Mouse (Mus musculus) cortical plate, adult 2 months (tissue): ENCODE measurements around the gene Cuedc1. TPM values are rescaled to one million over a fixed set of nuclear protein-coding genes. Genes with fewer than 3 reads are reported as not detected.
"Not testable (repeated sequence)": the region's sequence is repeated elsewhere in the genome, so short reads cannot be mapped to it uniquely, and the experiment has no call there.

ENCODE experiments used
- H3K27ac ChIP-seq: fragments of 200-500 bp; 2 replicates; pipeline ENCODE4 v1.5.1; 2012; ENCODE audit warnings: low read length, control low read depth, inconsistent platforms; ENCODE audit not compliant: insufficient read depth
- H3K4me1 ChIP-seq: fragments of 200-500 bp; 2 replicates; pipeline ENCODE4 v1.6.1; 2011; ENCODE audit warnings: low read length; ENCODE audit not compliant: control insufficient read depth, insufficient read depth
- H3K4me3 ChIP-seq: fragments of 200-500 bp; 2 replicates; pipeline ENCODE4 v1.5.1; 2011; ENCODE audit warnings: mild to moderate bottlenecking, low read length, control low read depth; ENCODE audit not compliant: insufficient read depth
- CTCF ChIP-seq: fragments of 200-500 bp; IDR thresholded peaks from 2 replicates; pipeline ENCODE4 v1.5.1; 2011; ENCODE audit warnings: mild to moderate bottlenecking, control low read depth, low read length; ENCODE audit not compliant: insufficient read depth; ENCODE audit errors: extremely low read depth
- POLR2A ChIP-seq: fragments of 200-500 bp; IDR thresholded peaks from 2 replicates; pipeline ENCODE4 v1.6.1; 2011; ENCODE audit warnings: mild to moderate bottlenecking, low read length, control low read depth; ENCODE audit not compliant: insufficient read depth; ENCODE audit errors: extremely low read depth
- polyA plus RNA-seq: library from polyadenylated mRNA; depleted of rRNA; stranded (reverse); fragments of >200 nt; gene quantifications from 2 replicates; pipeline ENCODE4 v1.2.3, GENCODE M21; 2012

The Cuedc1 gene
- polyA plus RNA-seq, 1 experiment, result 22.3 TPM

- H3K27ac ChIP-seq, result no peak overlapping the region
- TF ChIP-seq CTCF (no peak), POLR2A (no peak)
Measured at GRCm38 (mm10) chr11:88193098-88193823, 95.4 kb downstream of the Cuedc1 start.

DNA sequence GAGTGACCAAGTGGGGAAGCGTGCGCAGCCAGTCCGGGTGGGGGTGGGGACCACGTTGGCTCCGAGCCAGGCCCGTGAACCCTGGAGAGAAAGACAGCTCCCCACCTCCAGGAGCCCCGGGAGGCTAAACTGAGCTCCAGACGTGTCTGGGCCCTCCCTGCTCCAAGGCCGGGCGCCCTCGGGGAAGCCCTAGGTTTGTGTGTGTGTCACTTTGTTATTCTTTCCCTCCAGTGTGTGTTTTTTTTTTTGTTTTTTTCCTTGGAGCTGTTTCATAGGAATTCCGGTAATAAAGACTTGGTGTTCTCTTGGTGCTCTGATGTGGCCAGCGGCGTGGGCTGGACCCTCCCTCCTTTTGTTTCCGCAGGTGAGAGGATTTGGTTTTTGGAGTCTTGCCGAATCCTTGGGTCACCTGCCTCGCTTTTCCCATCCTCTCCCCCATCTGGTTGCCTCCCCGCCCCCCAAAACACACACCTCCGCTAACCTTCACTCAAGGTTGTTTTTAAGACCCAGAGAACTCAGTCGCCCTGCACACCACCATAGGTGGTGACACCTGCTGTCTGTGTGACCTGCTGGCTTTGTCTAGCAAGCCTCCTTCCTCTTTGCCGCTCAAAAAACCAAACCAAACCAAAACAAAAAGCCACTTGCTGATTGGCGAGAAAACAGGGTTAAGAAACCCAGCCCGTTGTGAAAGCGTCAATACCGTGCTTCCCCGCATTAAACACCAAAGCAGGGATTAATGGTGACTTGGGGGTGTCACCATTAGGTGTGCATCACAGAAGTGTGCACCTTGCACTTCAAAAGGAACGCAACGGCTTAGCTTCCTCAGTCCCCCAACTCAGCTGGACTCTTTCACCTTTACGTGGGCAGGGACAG, 96.2 kb downstream of the Cuedc1 start:
- no peak overlapping the region for H3K27ac ChIP-seq
- no peak for TF ChIP-seq CTCF
- no peak for TF ChIP-seq POLR2A
- no peak overlapping the region for H3K4me3 ChIP-seq
- no peaks in the 10 kb centered on the region for H3K4me1 ChIP-seq

More at GRCm38 (mm10) chr11:88193098-88193823, 95.4 kb downstream of the Cuedc1 start:
- no peak overlapping the region for H3K4me3 ChIP-seq
- H3K4me1 ChIP-seq, result no peaks in the 10 kb centered on the region

- H3K4me3 ChIP-seq, H3K27ac ChIP-seq, H3K4me1 ChIP-seq: not testable (repeated sequence)
Measured at GRCm38 (mm10) chr11:88195699-88196098, 97.8 kb downstream of the Cuedc1 start.

DNA sequence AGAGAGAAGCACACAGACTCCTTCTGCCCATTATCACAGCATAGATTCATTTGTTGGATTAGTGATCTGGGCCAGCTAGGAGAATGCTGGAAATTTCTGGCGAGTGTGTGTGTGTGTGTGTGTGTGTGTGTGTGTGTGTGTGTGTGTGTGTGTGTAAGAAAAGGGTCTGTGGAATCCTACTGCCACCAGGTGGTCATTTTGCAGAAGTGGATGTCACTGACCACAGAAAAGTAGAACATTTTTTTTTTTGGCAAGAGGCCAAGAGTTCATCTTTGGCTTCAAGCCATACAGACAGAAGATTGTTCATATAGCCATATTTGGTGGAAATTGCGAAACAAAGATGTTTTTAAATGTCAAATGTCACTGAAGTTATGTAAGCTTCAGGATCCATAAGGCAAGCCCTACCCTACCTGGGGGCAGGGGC, 99.3 kb downstream of the Cuedc1 start:
- Histone ChIP-seq H3K4me1 (no peaks in the 10 kb centered on the region), H3K4me3 (no peak overlapping the region), H3K27ac (no peak overlapping the region)
- TF ChIP-seq CTCF (peak; percentile 57), POLR2A (no peak)

- no peak overlapping the region for H3K4me3 ChIP-seq
- TF ChIP-seq CTCF, result no peak
- TF ChIP-seq POLR2A, result no peak
- peaks cover under 1% of the 10 kb centered on the region; the same call in 1 of the 2 replicates for H3K4me1 ChIP-seq
- H3K27ac ChIP-seq, result no peak overlapping the region
Measured at GRCm38 (mm10) chr11:88198223-88198622, 100.4 kb downstream of the Cuedc1 start.

DNA sequence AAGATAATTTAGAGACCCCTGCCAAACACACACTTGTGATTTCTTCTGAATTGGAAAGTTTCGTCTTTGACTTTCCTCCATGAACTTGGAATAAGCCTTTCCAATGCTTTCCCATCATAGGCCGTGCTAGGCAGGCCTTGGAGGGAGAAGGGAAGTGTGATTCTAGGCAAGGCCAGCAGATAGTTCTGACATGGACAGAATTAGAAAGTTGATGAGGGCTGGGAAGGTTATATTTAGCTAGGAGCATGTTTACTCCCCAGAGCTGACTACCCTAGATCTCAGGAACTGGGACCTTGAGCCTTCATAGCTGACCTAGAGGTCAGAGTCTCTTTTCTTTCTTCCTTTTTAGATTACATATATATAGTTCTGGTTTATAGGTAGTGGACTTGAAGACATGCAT, 103.3 kb downstream of the Cuedc1 start:
- peaks cover 4% of the 10 kb centered on the region; the same call in 1 of the 2 replicates for H3K4me1 ChIP-seq
- no peak overlapping the region for H3K4me3 ChIP-seq
- TF ChIP-seq CTCF, result no peak
- H3K27ac ChIP-seq, result no peak overlapping the region

GRCm38 (mm10) chr11:88202077-88202476, 104.2 kb downstream of the Cuedc1 start:
- no peak for TF ChIP-seq POLR2A
- TF ChIP-seq CTCF, result no peak
- H3K27ac ChIP-seq, result no peak overlapping the region
- H3K4me1 ChIP-seq, result peaks cover 4% of the 10 kb centered on the region; the same call in 1 of the 2 replicates
- H3K4me3 ChIP-seq, result no peak overlapping the region

- TF ChIP-seq POLR2A (peak; percentile 78), CTCF (peak; percentile 24; the same call in 1 of the 2 replicates)
- Histone ChIP-seq H3K27ac (peak within 1 kb of the TSS; percentile 55), H3K4me3 (peak within 1 kb of the TSS; percentile 70), H3K4me1 (peaks cover 4% of the 10 kb centered on the region; the same call in 1 of the 2 replicates)
Measured at GRCm38 (mm10) chr11:88203712-88204532, 106.1 kb downstream of the Cuedc1 start, which contains the start of gene Mrps23. Gene Mrps23, plus strand, starts transcription at chr11:88204388.

DNA sequence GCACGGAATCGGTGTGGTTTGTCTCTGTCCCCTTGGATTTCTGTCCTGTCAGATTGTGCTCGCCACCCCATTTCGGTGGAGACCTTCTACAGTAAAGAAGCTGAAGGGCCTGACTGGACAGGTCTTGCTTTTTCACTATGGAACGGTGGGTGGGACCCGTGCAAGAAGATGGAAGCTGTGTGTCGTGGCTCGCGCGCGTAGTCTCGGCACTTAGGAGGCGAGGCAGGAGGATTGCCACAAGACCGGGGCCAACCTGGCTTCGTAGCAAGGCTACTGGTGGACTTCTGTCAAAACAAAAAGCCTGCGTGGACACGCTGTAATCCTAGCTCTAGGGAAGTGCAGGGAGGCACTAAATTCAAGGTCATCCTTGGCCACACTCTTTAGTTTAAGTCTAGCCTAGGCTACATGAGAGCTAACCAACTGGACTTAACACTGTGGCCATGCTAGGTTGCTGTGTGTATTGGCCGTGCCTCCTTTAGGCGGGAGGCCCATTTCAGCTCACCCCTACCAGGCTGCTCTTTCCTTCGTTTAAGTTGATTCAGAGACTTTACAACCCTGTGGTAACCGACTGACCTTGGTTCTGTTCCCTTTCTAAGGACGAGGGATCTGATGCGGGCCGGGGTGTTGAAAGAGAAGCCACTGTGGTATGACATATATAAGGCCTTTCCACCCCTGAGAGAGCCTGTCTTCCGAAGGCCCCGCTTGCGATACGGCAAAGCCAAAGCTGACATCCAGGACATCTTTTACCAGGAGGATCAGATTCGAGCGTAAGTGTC, 106.9 kb downstream of the Cuedc1 start:
- Histone ChIP-seq H3K4me1 (peaks cover 4% of the 10 kb centered on the region), H3K4me3 (peak overlapping the region; percentile 70), H3K27ac (no peak overlapping the region; the same call in 1 of the 2 replicates)
- TF ChIP-seq POLR2A (no peak), CTCF (no peak)

- not testable (repeated sequence) for H3K27ac ChIP-seq, H3K4me3 ChIP-seq, H3K4me1 ChIP-seq
Measured at GRCm38 (mm10) chr11:88206576-88206975, 108.7 kb downstream of the Cuedc1 start.
